Mouse (Mus musculus) liver, postnatal 0 days (tissue): ENCODE measurements around the gene Utrn.

Experiments used
- CTCF ChIP-seq: sonication (generic); IDR thresholded peaks from 2 replicates; pipeline ENCODE4 v1.5.1; 2016; ENCODE audit warnings: antibody characterized with exemption, low read depth
- EP300 ChIP-seq: IDR thresholded peaks from 2 replicates; pipeline ENCODE4 v1.6.1; 2016; ENCODE audit warnings: antibody characterized with exemption, low read depth, mild to moderate bottlenecking

- no peak for TF ChIP-seq CTCF
- no peak for TF ChIP-seq EP300
These were observed 60.7 kb downstream of the Utrn start for GRCm38 (mm10) chr10:12808467-12808866.
